Mouse (Mus musculus): ENCODE results near the gene Foxq1.

The Foxq1 gene

GRCm38 (mm10) chr13:31555834-31556233, at the start of gene Foxq1:
Gene Foxq1, plus strand, starts transcription at chr13:31556134.
- in situ Hi-C loops (cut with MboI, MseI) = loop anchor here (5.0 kb wide), 1 partner anchor 474 kb away; no protein-coding TSS in a partner anchor

DNA sequence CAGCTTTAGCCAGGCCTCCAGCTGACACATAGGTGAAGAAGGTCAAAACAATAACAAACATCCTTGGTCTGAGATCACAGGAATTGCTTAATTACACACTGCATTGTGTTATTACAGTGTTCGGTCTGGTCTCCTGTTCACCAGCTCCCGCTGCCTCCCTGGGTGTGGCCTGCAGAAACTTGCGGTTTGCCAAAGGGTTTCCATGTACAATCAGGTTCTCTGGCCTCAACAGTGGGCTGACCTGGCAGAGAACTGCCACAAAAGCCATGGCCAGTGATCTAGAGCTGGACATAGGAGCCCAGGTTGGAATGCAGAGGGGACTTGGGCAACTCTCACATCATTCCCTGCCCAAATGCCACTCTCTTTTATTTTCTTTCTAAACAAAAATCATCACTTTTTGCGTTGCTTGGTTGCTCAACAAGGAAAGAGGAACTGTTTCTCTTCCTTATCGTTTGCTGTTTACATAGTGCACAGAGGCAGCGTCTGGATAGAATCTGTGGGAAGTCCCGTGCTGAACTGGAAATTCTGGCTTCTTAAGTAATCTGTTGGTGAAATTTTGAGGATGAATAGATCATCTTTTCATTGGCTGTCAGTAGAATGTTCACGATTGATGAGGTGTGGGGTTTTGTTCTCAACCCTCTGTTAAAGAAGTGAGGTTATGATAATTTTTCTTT, 49.3 kb upstream of the Foxq1 start:
- in situ Hi-C loops (cut with MboI, MseI) = no loop called here

DNA sequence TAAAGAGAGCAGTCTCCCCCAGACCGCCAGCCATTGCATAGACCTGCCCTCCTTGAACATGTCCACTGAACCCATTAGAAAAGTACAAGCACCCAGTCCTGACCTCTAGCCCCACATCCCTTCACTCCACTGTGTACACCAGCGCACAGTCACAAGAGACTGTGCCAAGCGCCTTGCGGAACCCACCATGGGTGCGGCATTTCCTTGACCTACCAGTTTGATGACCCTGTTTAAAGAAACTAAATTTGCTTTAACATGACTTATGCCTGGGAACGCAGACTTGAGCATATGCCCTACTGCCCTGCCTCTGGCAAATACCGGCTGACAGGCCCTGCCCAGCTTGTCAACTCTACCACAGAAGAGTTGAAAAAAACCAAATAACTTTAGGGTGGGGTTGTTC, 40.7 kb upstream of the Foxq1 start:
- in situ Hi-C loops (cut with MboI, MseI) = no loop called here

- in situ Hi-C loops (cut with MboI, MseI) = no loop called here
These were observed 37.5 kb upstream of the Foxq1 start for GRCm38 (mm10) chr13:31518411-31518886.

- in situ Hi-C loops (cut with MboI, MseI) = no loop called here
These were observed 37.0 kb upstream of the Foxq1 start for GRCm38 (mm10) chr13:31518971-31519370.

DNA sequence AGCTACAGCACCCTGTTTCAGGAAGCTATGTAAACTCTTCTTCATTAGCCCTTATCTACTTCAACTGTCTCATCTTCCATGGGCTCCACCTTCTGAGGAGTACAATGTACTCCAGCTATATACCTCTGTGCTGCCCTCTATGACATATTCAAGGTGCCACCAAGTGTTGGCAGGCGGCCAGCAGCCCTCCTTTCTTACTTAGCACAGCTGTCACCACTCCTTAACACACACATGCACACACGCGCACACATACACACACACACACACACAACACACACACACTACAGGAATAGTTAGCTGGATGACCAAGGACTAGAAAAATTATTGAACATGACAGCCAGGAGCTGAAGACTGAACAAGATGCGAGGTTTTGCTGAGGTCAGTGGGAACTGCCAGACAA, 31.0 kb upstream of the Foxq1 start:
- in situ Hi-C loops (cut with MboI, MseI) = loop anchor here (10.0 kb wide), 1 partner anchor 1240 kb away; no protein-coding TSS in a partner anchor

- in situ Hi-C loops (cut with MboI, MseI) = no loop called here
These were observed 24.7 kb upstream of the Foxq1 start for GRCm38 (mm10) chr13:31531186-31531585.

DNA sequence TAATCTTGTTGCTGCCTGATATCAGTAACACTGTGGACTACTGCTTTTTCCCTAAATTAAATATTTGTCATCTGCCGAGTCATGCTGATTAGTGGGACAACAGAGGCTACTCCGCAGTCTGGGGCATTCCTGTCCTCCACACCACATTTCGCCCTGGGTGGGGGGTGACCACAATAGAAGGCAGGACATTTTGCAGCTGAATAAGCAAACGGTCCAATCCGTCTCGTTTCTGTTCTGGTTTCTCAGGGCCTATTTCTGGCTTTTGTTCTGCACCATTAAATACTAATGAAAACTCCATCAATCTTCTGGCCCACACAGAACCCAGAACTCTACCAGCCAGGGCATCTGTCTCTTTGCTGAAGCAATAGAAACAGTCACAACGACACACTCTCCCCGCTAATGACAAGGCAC, 24.3 kb upstream of the Foxq1 start:
- in situ Hi-C loops (cut with MboI, MseI) = no loop called here

DNA sequence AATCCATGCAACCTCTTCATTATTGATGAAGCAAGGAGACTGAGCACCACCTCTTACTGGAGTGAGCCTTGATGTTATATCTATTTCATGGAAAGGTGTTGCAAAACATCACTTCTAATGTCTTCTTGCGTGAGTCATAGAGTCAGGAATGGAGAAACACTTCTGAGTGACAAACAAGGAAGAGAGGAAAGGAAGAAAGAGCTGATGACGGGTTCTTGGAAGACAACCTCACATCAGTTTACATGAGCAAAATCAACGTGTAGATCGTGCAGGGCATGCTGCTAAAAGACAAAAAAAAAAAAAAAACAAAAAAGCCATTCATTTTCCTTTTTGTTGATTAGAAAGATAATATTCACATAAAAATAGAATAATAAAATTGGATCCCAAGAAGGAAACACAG, 21.2 kb upstream of the Foxq1 start:
- in situ Hi-C loops (cut with MboI, MseI) = no loop called here

DNA sequence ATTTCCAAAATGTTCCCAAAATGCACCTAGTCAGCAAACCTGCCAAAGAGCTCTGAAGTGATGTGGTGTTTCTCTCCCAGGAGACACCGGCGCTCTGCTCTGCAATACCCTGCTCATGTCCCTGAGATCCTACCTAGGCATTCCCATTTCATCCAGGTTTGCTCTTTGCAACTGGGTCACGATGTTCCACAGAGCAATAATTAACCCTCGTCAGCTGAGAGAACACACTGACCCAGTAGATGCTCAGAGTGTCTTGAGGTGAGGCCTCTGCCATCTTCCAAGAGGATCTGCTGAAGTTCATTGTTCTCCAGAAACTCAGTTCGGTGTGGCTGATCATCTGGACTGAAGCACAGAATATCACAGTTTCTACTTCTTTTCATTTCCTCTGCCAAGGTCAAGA, 12.9 kb upstream of the Foxq1 start:
- in situ Hi-C loops (cut with MboI, MseI) = no loop called here

- in situ Hi-C loops (cut with MboI, MseI) = no loop called here
These were observed 9.2 kb upstream of the Foxq1 start for GRCm38 (mm10) chr13:31546784-31547183.

DNA sequence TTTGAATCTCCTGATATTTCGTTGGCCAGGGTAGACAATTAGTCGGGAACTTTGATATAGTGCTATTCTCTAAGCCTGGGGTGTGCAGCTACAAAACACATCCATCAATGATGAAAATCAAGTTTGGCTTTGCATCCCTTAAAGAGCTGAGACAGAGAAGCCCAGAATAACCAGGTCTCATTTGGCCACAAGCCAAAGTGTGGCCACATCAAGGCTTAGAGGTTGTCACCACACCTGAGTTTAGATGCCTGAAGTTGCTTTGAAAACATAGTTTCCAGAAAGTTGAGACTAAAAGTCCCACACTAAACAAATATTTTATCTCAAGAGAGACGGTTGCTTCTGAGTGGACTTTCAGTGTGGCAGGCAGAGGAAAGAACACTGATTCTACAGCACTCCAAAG, 8.7 kb upstream of the Foxq1 start:
- in situ Hi-C loops (cut with MboI, MseI) = no loop called here

DNA sequence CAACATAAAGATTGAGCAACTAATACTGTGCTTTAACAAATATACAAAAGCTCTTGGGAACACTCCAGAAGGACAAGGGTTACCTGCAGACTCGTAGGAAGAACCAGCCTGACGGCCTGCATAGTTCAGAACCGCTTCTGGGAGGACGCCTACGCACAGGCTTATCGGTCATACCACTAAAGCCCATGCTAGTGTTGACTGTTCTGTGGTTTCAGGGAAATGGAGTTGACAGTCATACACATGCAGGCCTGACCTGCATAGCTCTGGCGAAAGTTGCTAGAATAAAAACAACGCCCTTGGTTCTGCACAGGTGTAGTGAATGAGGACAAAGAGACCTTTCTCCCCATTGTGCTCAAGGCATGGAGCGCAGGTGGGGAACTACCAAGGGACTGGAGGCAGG, 8.3 kb upstream of the Foxq1 start:
- in situ Hi-C loops (cut with MboI, MseI) = no loop called here

DNA sequence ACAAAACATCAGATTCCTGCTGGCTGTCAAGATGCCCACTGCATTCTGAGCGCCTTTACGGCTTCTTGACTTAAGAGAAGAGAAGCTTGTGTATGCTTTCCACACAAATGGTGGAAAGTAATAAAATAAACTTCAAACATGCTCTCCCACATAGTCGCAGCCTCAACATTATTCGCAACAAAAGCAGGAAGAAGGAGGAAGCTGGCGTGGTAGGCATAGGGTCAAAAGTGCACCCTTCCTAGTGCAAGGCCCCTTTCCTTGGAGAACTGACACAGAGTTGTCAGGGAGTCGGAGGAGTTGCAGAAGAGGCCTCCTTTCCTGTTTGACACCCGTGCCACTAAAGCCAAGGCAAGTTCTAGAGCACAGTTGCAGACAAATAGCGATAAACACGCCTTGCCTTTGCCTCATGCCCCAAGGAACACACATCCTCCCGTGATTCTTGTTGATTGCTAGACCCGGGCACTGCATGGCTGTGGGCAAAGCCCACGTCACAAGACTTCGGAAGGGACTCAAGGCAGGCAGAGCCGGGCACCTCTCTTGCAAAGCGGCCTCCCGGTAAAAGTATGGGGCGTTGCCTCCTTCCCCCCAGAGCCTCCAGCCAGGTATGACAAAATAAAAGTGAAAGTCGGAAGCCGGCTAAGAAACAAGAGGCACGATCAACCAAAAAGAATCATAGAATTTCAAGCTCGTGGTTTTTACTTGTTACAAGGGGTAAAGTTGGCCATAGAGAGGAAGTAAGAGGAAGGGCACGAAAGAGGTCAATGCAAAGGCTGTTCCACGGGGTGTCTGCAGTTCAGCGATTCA, 1.2 kb downstream of the Foxq1 start:
- in situ Hi-C loops (cut with MboI, MseI) = loop anchor here (5.0 kb wide), 1 partner anchor 475 kb away; no protein-coding TSS in a partner anchor

- in situ Hi-C loops (cut with MboI, MseI) = loop anchor here (5.0 kb wide), 1 partner anchor 476 kb away; no protein-coding TSS in a partner anchor
These were observed 2.0 kb downstream of the Foxq1 start for GRCm38 (mm10) chr13:31557768-31558520.

DNA sequence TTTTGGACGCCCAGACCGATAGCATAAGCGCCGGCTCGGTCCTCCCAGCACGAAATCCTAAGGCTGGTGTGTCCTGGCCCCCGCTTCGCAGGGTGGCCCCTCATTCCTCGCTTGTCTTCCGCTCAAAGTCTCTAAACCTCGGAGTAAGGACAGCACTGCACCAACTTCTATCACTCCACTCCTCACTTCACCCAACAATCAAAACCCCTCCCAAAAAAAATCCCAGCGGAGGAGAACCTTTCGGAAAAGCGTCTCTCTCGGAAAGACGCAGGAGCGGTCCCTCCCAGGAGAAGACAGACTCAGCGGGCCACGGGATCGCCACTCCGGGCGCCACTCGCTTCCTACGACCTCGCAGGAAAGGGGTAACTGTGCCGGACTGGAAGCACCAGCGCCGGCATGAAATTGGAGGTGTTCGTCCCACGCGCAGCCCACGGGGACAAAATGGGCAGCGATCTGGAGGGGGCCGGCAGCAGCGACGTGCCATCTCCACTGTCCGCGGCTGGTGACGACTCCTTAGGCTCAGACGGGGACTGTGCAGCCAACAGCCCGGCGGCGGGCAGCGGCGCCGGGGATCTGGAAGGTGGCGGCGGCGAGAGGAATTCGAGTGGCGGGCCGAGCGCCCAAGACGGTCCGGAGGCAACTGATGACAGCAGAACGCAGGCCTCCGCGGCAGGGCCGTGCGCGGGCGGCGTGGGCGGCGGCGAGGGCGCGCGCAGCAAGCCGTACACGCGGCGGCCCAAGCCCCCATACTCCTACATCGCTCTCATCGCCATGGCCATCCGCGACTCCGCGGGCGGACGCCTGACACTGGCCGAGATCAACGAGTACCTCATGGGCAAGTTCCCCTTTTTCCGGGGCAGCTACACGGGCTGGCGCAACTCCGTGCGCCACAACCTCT, 2.8 kb downstream of the Foxq1 start, which contains the start of gene A530084C06Rik:
Gene A530084C06Rik, minus strand, starts transcription at position 813 of the 898 bp plus-strand sequence.
- in situ Hi-C loops (cut with MboI, MseI) = loop anchor here (5.0 kb wide), 1 partner anchor 476 kb away; no protein-coding TSS in a partner anchor

GRCm38 (mm10) chr13:31559419-31560144, 3.6 kb downstream of the Foxq1 start:
- in situ Hi-C loops (cut with MboI, MseI) = loop anchor here (5.0 kb wide), 1 partner anchor 477 kb away; no protein-coding TSS in a partner anchor

DNA sequence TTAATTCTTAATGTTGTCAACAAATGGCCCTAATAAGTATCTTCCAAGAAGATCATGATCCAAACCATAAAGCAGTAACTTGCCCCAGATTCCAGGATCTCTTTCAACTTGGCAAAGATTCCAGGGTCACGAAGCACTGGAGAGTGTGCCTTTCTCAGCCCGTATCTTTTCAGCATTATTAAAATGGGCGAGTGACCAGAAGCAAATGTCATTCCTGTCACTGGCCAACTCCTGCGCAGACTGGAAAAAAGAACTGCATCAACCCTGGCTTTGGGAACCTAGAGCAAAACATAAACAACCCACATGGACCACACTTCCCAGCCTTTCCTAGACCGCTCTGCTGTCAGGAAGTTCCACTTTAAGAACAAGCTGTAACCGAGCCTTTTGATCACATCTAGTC, 8.5 kb downstream of the Foxq1 start:
- in situ Hi-C loops (cut with MboI, MseI) = no loop called here

- in situ Hi-C loops (cut with MboI, MseI) = no loop called here
These were observed 11.2 kb downstream of the Foxq1 start for GRCm38 (mm10) chr13:31567099-31567498.
